Mouse (Mus musculus) bone marrow macrophage, adult 2 months (primary cell): ENCODE data around the gene Btnl2. TPM values are rescaled to one million over a fixed set of nuclear protein-coding genes. Genes with fewer than 3 reads are reported as not detected.
A peak's percentile ranks its signal among the peaks of the same experiment; 100 is the strongest.
"Not testable (repeated sequence)": the region's sequence is repeated elsewhere in the genome, so short reads cannot be mapped to it uniquely, and the experiment has no call there.

Experiments used
- H3K27ac ChIP-seq: 2 replicates; pipeline ENCODE4 v1.5.1; 2012; ENCODE audit warnings: low read depth, low read length; ENCODE audit not compliant: insufficient read depth
- H3K4me1 ChIP-seq: 2 replicates; pipeline ENCODE4 v1.6.1; 2012; ENCODE audit warnings: low read length; ENCODE audit not compliant: control insufficient read depth, insufficient read depth
- H3K4me3 ChIP-seq: 2 replicates; pipeline ENCODE4 v1.5.1; 2012; ENCODE audit warnings: mild to moderate bottlenecking, low read length, moderate library complexity; ENCODE audit not compliant: insufficient read depth
- CTCF ChIP-seq: IDR thresholded peaks from 2 replicates; pipeline ENCODE4 v1.5.1; 2012; ENCODE audit warnings: low read depth, mild to moderate bottlenecking, low read length, moderate library complexity
- POLR2A ChIP-seq: IDR thresholded peaks from 2 replicates; pipeline ENCODE4 v1.6.1; 2012; ENCODE audit warnings: mild to moderate bottlenecking, low read depth, low read length, borderline replicate concordance
- polyA plus RNA-seq: library from polyadenylated mRNA; stranded (reverse); fragments of >200 nt; gene quantifications from 2 replicates; pipeline ENCODE4 v1.2.4, GENCODE M21; 2012; ENCODE audit not compliant: missing spikeins, insufficient read depth, insufficient read length

Gene Btnl2
- polyA plus RNA-seq = 0.41 and 0.71 TPM in 2 replicates

DNA sequence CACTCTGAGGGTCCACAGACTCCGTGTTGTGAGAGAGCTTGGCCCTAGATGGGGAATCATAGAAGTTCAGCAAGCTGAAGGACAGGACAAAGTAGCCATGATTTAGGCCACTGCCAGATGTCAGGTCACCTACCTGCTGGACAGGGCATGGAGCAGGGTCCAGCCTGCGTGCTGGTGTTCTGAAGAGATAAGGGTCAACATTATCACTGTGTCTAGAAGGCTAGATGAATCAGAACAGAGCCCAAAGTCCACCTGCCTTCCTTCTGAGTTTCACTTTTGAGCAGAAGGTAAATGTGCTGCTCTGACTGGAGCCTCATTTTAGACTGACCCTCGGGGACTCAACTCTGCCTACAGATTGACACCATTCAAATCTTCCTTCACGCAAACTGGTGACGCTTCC lies at the start of gene Btnl2:
TSS of gene Btnl2 (plus strand) at position 284 of the 400 bp plus-strand sequence.
- Histone ChIP-seq H3K4me1 (peaks cover 19% of the 10 kb centered on the region), H3K4me3 (no peak within 1 kb of the TSS), H3K27ac (peak within 1 kb of the TSS; percentile 76)
- TF ChIP-seq CTCF (no peak), POLR2A (no peak)

DNA sequence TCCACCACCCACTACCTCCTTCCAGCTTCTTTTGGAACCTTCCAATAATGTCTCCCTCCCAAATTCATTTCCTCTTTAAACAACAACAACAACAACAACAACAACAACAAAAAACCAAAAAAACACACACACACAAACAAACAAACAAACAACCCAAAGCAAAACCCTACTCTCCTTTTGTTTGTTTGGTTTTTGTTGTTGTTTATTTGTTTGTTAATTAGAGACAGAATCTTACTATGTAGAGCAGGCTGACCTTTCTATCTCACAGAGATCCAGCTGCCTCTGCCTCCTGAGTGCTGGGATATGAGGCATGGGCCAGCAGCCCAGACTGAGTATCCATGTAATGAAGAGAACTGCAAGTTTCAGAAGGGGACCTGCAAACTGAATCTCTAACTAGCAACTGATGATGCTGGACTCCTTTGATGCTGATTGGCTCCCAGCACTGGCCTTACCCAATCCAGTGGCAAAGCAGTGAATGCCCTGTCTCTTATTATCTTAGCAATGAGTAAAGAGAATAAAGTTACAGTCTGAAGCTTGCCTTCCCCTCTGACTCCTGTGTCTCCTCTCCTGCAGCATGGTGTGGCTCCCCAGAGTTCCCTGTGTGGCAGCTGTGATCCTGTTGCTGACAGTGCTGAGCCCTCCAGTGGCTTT lies 49.1 kb upstream of the Btnl2 start, which contains the start of gene H2-Eb1:
TSS of gene H2-Eb1 (plus strand) at position 488 of the 651 bp plus-strand sequence.
- Histone ChIP-seq H3K4me1 (0 out of 2 replicates have a peak, but pooled peaks cover 2% of the 10 kb centered on the region), H3K4me3 (no peak within 1 kb of the TSS), H3K27ac (no peak within 1 kb of the TSS)
- no peak for TF ChIP-seq POLR2A
- TF ChIP-seq CTCF = no peak

DNA sequence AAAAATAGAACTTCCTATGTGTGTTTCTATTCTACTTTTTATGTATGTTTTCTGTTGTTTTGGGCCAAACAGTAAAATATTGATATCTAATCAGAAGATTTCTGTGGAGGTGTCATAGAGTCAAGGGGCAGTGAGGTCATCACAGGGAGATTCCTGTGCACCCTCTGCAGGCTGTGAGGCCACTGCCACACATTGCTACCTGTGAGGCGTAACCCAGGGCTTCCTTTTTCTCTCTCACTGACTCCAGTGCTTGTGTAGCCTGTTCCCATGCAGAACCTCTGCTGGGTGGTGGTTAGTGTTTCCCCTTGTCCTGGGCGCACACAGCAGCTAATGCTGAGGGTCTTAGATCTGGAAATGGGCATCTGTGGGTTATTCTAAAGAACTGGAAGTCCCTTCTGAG lies 48.2 kb upstream of the Btnl2 start:
- no peak for TF ChIP-seq POLR2A
- TF ChIP-seq CTCF = no peak
- H3K27ac ChIP-seq = no peak overlapping the region
- no peak overlapping the region for H3K4me3 ChIP-seq
- H3K4me1 ChIP-seq = 0 out of 2 replicates have a peak, but pooled peaks cover 2% of the 10 kb centered on the region

DNA sequence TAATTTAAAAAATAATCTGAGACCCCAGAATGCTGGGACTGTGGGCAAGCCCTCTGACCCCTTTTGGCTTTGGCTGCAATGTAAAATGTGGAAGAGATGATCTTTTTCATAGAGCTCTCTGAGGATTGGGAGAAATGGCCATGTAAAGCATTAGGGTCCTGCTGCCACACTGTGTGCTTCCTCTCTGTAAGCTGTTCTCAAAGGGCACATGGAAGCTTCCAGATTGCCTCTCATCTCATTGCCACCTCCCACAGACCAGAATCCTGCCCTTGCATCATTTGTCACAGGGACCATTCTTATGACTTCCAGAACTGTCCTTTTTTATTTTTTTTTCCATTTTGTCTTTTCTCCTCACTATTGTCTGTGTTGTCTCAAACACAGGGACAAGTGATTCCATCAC lies 47.4 kb upstream of the Btnl2 start:
- TF ChIP-seq CTCF (no peak), POLR2A (no peak)
- no peak overlapping the region for H3K4me3 ChIP-seq
- peaks cover 8% of the 10 kb centered on the region for H3K4me1 ChIP-seq
- H3K27ac ChIP-seq = no peak overlapping the region

DNA sequence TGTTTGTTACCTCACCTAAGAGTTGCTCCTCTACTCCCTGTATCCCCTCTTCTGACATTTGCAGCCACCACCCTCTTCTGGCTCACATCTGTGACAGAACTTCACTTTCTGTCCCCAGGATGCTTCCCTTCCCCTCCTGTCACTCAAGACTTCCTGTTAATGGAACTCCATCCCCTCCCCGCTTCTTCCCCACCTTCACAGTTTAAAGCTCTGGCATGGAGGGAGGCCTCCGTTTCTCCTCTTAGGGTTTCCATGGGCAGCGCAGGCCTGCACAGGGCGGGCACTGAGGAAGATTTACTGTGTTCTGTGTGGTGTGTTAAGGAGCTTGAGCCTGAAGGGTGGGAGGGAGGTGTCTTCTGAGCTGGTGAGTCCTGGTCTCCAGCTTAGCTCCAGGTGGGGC lies 46.5 kb upstream of the Btnl2 start:
- Histone ChIP-seq H3K4me1 (peaks cover 16% of the 10 kb centered on the region), H3K4me3 (no peak overlapping the region)

DNA sequence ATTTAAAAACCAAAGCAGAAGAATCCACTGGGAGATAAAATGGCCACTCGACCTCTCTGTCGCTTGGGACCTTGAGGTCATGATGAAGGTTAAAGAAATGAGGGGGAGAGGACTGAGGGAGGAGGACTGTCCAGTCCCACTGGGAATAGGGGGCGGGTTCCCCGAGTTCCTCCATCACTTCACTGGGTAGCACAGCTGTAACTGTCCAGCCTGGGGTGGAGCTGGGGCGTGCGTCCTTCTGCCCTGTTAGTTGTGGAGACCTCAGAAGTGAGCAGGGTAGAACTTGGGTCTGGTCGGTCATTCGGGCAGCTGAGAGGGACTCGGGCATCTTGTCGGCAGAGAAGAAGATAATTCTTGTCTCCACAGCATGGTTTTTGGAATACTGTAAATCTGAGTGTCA lies 45.4 kb upstream of the Btnl2 start:
- H3K27ac ChIP-seq = no peak overlapping the region
- peaks cover 16% of the 10 kb centered on the region for H3K4me1 ChIP-seq
- H3K4me3 ChIP-seq = peak overlapping the region; percentile 83
- TF ChIP-seq POLR2A = no peak
- TF ChIP-seq CTCF = no peak

More for the DNA sequence above, 46.5 kb upstream of the Btnl2 start:
- no peak overlapping the region for H3K27ac ChIP-seq
- no peak for TF ChIP-seq CTCF
- no peak for TF ChIP-seq POLR2A

DNA sequence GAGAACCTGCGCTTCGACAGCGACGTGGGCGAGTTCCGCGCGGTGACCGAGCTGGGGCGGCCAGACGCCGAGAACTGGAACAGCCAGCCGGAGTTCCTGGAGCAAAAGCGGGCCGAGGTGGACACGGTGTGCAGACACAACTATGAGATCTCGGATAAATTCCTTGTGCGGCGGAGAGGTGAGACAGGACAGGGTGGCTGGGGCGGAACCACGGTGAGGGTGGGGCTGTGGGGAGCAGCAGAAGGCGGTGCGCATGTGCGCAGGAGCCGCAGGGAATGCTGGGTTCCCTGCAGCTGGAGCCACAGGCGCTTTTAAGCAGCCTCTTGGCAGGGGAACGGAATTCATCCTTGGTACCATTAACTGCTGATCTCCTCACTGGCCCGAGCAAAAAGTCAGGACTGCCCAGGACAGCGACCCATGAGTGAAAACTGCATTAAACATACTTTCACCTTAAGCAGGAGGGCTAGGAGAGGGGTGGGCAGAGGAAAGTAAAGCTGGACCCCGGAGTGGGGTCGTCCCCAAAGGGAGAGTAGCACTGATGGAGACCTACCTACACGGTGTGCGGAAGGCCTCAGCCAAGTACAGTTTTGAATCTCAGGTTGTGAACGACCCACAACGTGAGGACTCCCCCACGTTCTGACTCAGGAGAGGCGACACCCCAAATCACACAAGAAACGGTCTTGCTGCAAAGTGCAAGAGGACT lies 44.8 kb upstream of the Btnl2 start:
- H3K27ac ChIP-seq = no peak overlapping the region
- H3K4me1 ChIP-seq = peaks cover 16% of the 10 kb centered on the region
- peak overlapping the region; percentile 83 for H3K4me3 ChIP-seq
- TF ChIP-seq POLR2A (no peak), CTCF (no peak)

DNA sequence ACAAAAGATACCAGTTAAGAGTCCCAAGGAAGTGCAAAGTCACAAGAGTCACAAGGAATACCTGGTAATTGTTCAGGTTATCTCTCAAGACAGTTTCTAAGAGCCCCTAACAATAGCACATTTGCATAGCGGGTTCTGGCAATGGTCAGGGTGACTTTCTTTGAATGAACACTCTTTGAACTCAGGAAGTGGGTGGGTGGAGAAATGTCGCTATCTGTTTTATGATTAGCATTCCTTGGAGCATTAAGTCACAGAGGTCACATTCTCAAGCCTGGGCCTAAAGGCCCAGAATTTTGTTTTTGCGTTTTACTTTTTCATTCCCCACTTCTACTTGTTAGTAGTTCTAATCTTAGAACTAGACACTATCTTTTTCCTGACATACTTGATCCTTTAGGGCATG lies 44.1 kb upstream of the Btnl2 start:
- H3K4me3 ChIP-seq, H3K27ac ChIP-seq: not testable (repeated sequence)
- H3K4me1 ChIP-seq = peaks cover 16% of the 10 kb centered on the region

DNA sequence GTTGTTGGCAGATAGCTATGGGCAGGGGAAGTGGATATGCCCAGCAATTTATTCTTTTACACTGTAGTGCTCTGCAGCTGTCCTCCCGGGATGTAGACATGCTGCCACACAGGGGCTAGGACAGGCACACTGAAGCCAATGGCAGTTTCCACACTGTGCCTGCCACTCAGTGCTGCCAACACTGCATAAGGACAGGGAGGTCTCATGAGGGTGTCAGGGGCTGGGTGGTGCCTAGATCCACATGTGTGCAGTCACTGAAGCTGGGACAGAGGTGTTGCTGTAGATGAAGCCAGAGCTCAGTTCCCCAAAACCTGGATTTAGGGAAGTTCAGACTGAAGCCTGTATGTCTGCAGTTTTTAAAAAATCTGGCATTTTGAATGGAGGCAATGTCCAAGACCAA lies 42.4 kb upstream of the Btnl2 start:
- no peak overlapping the region for H3K27ac ChIP-seq
- TF ChIP-seq POLR2A = no peak
- no peak for TF ChIP-seq CTCF
- no peak overlapping the region for H3K4me3 ChIP-seq
- peaks cover 26% of the 10 kb centered on the region for H3K4me1 ChIP-seq

DNA sequence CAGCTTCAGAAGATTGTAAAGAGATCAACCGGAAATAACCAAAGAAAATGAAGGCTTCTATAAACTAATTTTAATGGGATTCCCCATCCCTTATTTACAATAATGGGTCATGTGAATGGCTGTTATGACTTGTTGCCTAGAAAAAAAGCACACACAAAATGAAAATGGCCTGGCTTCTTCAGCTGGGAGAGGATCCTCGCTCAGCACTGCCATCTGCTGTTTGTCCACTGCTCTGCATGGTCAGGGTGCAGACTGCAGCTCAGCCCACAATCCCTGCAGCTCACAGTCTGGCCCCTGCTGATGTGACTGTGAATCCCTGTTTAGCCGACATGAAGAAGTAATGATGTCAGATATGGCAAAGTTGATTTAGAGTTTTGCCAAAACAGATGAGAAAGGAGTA lies 41.2 kb upstream of the Btnl2 start:
- no peak for TF ChIP-seq POLR2A
- TF ChIP-seq CTCF = peak; percentile 41; the same call in 1 of the 2 replicates
- H3K4me1 ChIP-seq = peaks cover 29% of the 10 kb centered on the region
- H3K27ac ChIP-seq = no peak overlapping the region
- no peak overlapping the region for H3K4me3 ChIP-seq
